Mouse (Mus musculus) spleen, postnatal 10 days (tissue): ENCODE data around the gene Sec61a2.
A peak's percentile ranks its signal among the peaks of the same experiment; 100 is the strongest.

Experiments
- DNase-seq, 2 experiments: peaks; one replicate each; pipeline ENCODE4 v3.0.0; 2021 to 2022; ENCODE audit warnings: low spot score in 2 of 2

Sec61a2 gene

GRCm38 (mm10) chr2:5894843-5895570 lies at the start of gene Sec61a2:
Sec61a2 (minus strand) TSS chr2:5895432.
- DNase-seq = peak; percentile 100

GRCm38 (mm10) chr2:5943071-5943470 lies 47.8 kb upstream of the Sec61a2 start:
- no peak for DNase-seq

- peak; percentile 45 to 54 for DNase-seq
Measured at GRCm38 (mm10) chr2:5942416-5943032, 47.3 kb upstream of the Sec61a2 start, which contains the start of gene Dhtkd1. Dhtkd1 (minus strand) TSS chr2:5942792.

GRCm38 (mm10) chr2:5941861-5942415 lies 46.7 kb upstream of the Sec61a2 start:
- no peak for DNase-seq

- no peak for DNase-seq
Measured at GRCm38 (mm10) chr2:5940936-5941335, 45.7 kb upstream of the Sec61a2 start.

- no peak for DNase-seq
Measured at GRCm38 (mm10) chr2:5939911-5940310, 44.7 kb upstream of the Sec61a2 start.

- no peak for DNase-seq
Measured at GRCm38 (mm10) chr2:5939319-5939718, 44.1 kb upstream of the Sec61a2 start.

- no peak for DNase-seq
Measured at GRCm38 (mm10) chr2:5936550-5936949, 41.3 kb upstream of the Sec61a2 start.

GRCm38 (mm10) chr2:5936068-5936467 lies 40.8 kb upstream of the Sec61a2 start:
- DNase-seq = no peak

GRCm38 (mm10) chr2:5934936-5935335 lies 39.7 kb upstream of the Sec61a2 start:
- DNase-seq = no peak

- no peak for DNase-seq
Measured at GRCm38 (mm10) chr2:5931938-5932337, 36.7 kb upstream of the Sec61a2 start.

GRCm38 (mm10) chr2:5930291-5931054 lies 35.2 kb upstream of the Sec61a2 start:
- peak in 1 of 2 experiments; percentile 33 for DNase-seq

GRCm38 (mm10) chr2:5929793-5930192 lies 34.6 kb upstream of the Sec61a2 start:
- DNase-seq = no peak

- DNase-seq = no peak
Measured at GRCm38 (mm10) chr2:5927481-5927880, 32.2 kb upstream of the Sec61a2 start.

- no peak for DNase-seq
Measured at GRCm38 (mm10) chr2:5923786-5924185, 28.6 kb upstream of the Sec61a2 start.

GRCm38 (mm10) chr2:5922823-5923222 lies 27.6 kb upstream of the Sec61a2 start:
- no peak for DNase-seq

- DNase-seq = no peak
Measured at GRCm38 (mm10) chr2:5911282-5911965, 16.2 kb upstream of the Sec61a2 start.

- DNase-seq = peak; percentile 49 to 80
Measured at GRCm38 (mm10) chr2:5906625-5907024, 11.4 kb upstream of the Sec61a2 start.

- no peak for DNase-seq
Measured at GRCm38 (mm10) chr2:5906092-5906491, 10.9 kb upstream of the Sec61a2 start.

- DNase-seq = peak in 1 of 2 experiments; percentile 59
Measured at GRCm38 (mm10) chr2:5900145-5900544, 4.9 kb upstream of the Sec61a2 start.

- no peak for DNase-seq
Measured at GRCm38 (mm10) chr2:5894296-5894695, 936 bp downstream of the Sec61a2 start.

- DNase-seq = no peak
Measured at GRCm38 (mm10) chr2:5889412-5889811, 5.8 kb downstream of the Sec61a2 start.
